Mouse (Mus musculus) heart, embryonic 11.5 days (tissue): ENCODE measurements at regions not wholly inside any gene's neighbourhood (a gene's known extent, or its start where the extent isn't known, plus 50 kb on each side); places are given as distances from the start of the nearest gene placed in this dataset.

Experiments used
- ATAC-seq: fragments of 200-750 bp; cut with Nextera tagmentation; replicated peaks from 2 replicates; pipeline ENCODE4 v1.8.0; 2017; ENCODE audit warnings: moderate library complexity; ENCODE audit not compliant: insufficient number of reproducible peaks, low FRiP score, low TSS enrichment
- H3K27ac ChIP-seq: fragments of 300-500 bp; sonication (generic); 2 replicates; pipeline ENCODE4 v1.5.1; 2014; ENCODE audit warnings: mild to moderate bottlenecking, low read depth, low read length
- H3K27me3 ChIP-seq: fragments of 300-500 bp; sonication (generic); 2 replicates; pipeline ENCODE4 v1.6.1; 2014; ENCODE audit warnings: mild to moderate bottlenecking, low read length, mixed read lengths; ENCODE audit not compliant: control insufficient read depth, insufficient read depth
- H3K36me3 ChIP-seq: fragments of 300-500 bp; sonication (generic); 2 replicates; pipeline ENCODE4 v1.6.1; 2014; ENCODE audit warnings: mild to moderate bottlenecking, low read length, moderate library complexity, mixed read lengths; ENCODE audit not compliant: control insufficient read depth, insufficient read depth
- H3K4me1 ChIP-seq: fragments of 300-500 bp; sonication (generic); 2 replicates; pipeline ENCODE4 v1.6.1; 2014; ENCODE audit warnings: low read length; ENCODE audit not compliant: control insufficient read depth, insufficient read depth
- H3K4me2 ChIP-seq: fragments of 300-500 bp; sonication (generic); 2 replicates; pipeline ENCODE4 v1.6.1; 2014; ENCODE audit warnings: mild to moderate bottlenecking, moderate library complexity
- H3K4me3 ChIP-seq: fragments of 300-500 bp; sonication (generic); 2 replicates; pipeline ENCODE4 v1.5.1; 2014; ENCODE audit warnings: low read depth, low read length
- H3K9ac ChIP-seq: fragments of 300-500 bp; sonication (generic); 2 replicates; pipeline ENCODE4 v1.6.1; 2014; ENCODE audit warnings: mild to moderate bottlenecking, low read depth, low read length, moderate library complexity
- H3K9me3 ChIP-seq: fragments of 300-500 bp; sonication (generic); replicated peaks from 2 replicates; pipeline ENCODE4 v1.6.1; 2016; ENCODE audit warnings: low read length; ENCODE audit not compliant: control insufficient read depth
- whole genome bisulfite sequencing: fragments of 180-500 bp; shearing (Covaris S2); extraction: QIAGEN DNeasy Blood & Tissue Kit; methylation state at CpG from one replicate; pipeline ENCODE4 v1.1.7; 2014; ENCODE audit not compliant: insufficient replicate concordance; 5-methylcytosine and 5-hydroxymethylcytosine counted together

- Histone ChIP-seq H3K4me3 (no peak overlapping the region), H3K9me3 (no peaks in the 10 kb centered on the region), H3K27me3 (no peaks in the 10 kb centered on the region), H3K4me2 (no peak overlapping the region), H3K4me1 (no peaks in the 10 kb centered on the region), H3K27ac (no peak overlapping the region), H3K9ac (no peak overlapping the region), H3K36me3 (no peaks in the 10 kb centered on the region)
- no peak for ATAC-seq
- 84% methylated on average over 8 of the region's 8 CpGs for WGBS
Measured at GRCm38 (mm10) chr6:50970770-50971169, 316.5 kb upstream of the Npvf start.

- no peak overlapping the region for H3K9ac ChIP-seq
- no peaks in the 10 kb centered on the region for H3K9me3 ChIP-seq
- H3K4me1 ChIP-seq, result 0 out of 2 replicates have a peak, but pooled peaks cover under 1% of the 10 kb centered on the region
- no peaks in the 10 kb centered on the region for H3K27me3 ChIP-seq
- no peaks in the 10 kb centered on the region for H3K36me3 ChIP-seq
- no peak overlapping the region for H3K4me3 ChIP-seq
- H3K4me2 ChIP-seq, result no peak overlapping the region
- no peak for ATAC-seq
- no peak overlapping the region for H3K27ac ChIP-seq
- WGBS, result 80% methylated on average over 4 of the region's 4 CpGs
Measured at GRCm38 (mm10) chr6:50972268-50972667, 318.0 kb upstream of the Npvf start.

- H3K4me1 ChIP-seq, result 0 out of 2 replicates have a peak, but pooled peaks cover 7% of the 10 kb centered on the region
- ATAC-seq, result no peak
Measured at GRCm38 (mm10) chr6:50973231-50973654, 319.0 kb upstream of the Npvf start.

GRCm38 (mm10) chr6:50973815-50974214 lies 319.6 kb upstream of the Npvf start:
- ATAC-seq, result no peak
- Histone ChIP-seq H3K4me1 (0 out of 2 replicates have a peak, but pooled peaks cover 11% of the 10 kb centered on the region), H3K4me3 (no peak overlapping the region), H3K36me3 (no peaks in the 10 kb centered on the region), H3K9me3 (no peaks in the 10 kb centered on the region), H3K9ac (no peak overlapping the region), H3K27me3 (no peaks in the 10 kb centered on the region), H3K4me2 (no peak overlapping the region), H3K27ac (no peak overlapping the region)

More at GRCm38 (mm10) chr6:50973231-50973654, 319.0 kb upstream of the Npvf start:
- Histone ChIP-seq H3K36me3 (no peaks in the 10 kb centered on the region), H3K27me3 (no peaks in the 10 kb centered on the region), H3K4me3 (no peak overlapping the region), H3K4me2 (no peak overlapping the region), H3K9me3 (no peaks in the 10 kb centered on the region), H3K9ac (no peak overlapping the region), H3K27ac (no peak overlapping the region)
- WGBS, result 66% methylated on average over 2 of the region's 2 CpGs

- H3K27me3 ChIP-seq, result no peaks in the 10 kb centered on the region
- no peak for ATAC-seq
- no peak overlapping the region for H3K27ac ChIP-seq
- H3K4me2 ChIP-seq, result no peak overlapping the region
- no peak overlapping the region for H3K9ac ChIP-seq
- peaks cover 13% of the 10 kb centered on the region; the same call in 1 of the 2 replicates for H3K4me1 ChIP-seq
- no peak overlapping the region for H3K4me3 ChIP-seq
- H3K36me3 ChIP-seq, result no peaks in the 10 kb centered on the region
- H3K9me3 ChIP-seq, result no peaks in the 10 kb centered on the region
- 22% methylated on average over 1 of the region's 1 CpGs for WGBS
Measured at GRCm38 (mm10) chr6:50974961-50975360, 320.7 kb upstream of the Npvf start.

- Histone ChIP-seq H3K27me3 (no peaks in the 10 kb centered on the region), H3K36me3 (no peaks in the 10 kb centered on the region), H3K4me2 (no peak overlapping the region), H3K9ac (no peak overlapping the region), H3K27ac (no peak overlapping the region), H3K9me3 (no peaks in the 10 kb centered on the region), H3K4me1 (peaks cover 22% of the 10 kb centered on the region), H3K4me3 (no peak overlapping the region)
- no peak for ATAC-seq
- WGBS, result 50% methylated on average over 7 of the region's 7 CpGs
Measured at GRCm38 (mm10) chr6:50976973-50977372, 322.7 kb upstream of the Npvf start.

GRCm38 (mm10) chr6:50977381-50977780 lies 323.1 kb upstream of the Npvf start:
- Histone ChIP-seq H3K27ac (no peak overlapping the region), H3K4me1 (peaks cover 24% of the 10 kb centered on the region), H3K9ac (no peak overlapping the region; the same call in 1 of the 2 replicates), H3K9me3 (no peaks in the 10 kb centered on the region), H3K36me3 (no peaks in the 10 kb centered on the region), H3K4me2 (no peak overlapping the region), H3K27me3 (no peaks in the 10 kb centered on the region), H3K4me3 (no peak overlapping the region)
- 27% methylated on average over 8 of the region's 8 CpGs for WGBS
- no peak for ATAC-seq

GRCm38 (mm10) chr6:50978016-50978415 lies 323.8 kb upstream of the Npvf start:
- ATAC-seq, result no peak
- 51% methylated on average over 4 of the region's 4 CpGs for WGBS
- Histone ChIP-seq H3K9me3 (no peaks in the 10 kb centered on the region), H3K4me2 (no peak overlapping the region), H3K4me3 (no peak overlapping the region), H3K4me1 (peaks cover 24% of the 10 kb centered on the region), H3K36me3 (no peaks in the 10 kb centered on the region), H3K9ac (no peak overlapping the region), H3K27ac (0 out of 2 replicates have a peak overlapping the region, but pooled peaks have one; percentile 16), H3K27me3 (no peaks in the 10 kb centered on the region)

GRCm38 (mm10) chr6:50978571-50978970 lies 324.3 kb upstream of the Npvf start:
- Histone ChIP-seq H3K27ac (0 out of 2 replicates have a peak overlapping the region, but pooled peaks have one; percentile 16), H3K9me3 (no peaks in the 10 kb centered on the region), H3K36me3 (no peaks in the 10 kb centered on the region), H3K4me2 (no peak overlapping the region), H3K4me3 (no peak overlapping the region), H3K27me3 (no peaks in the 10 kb centered on the region), H3K4me1 (peaks cover 24% of the 10 kb centered on the region), H3K9ac (no peak overlapping the region)
- ATAC-seq, result no peak
- WGBS, result 39% methylated on average over 3 of the region's 3 CpGs
